Mouse (Mus musculus) cerebellum, postnatal 10 days (tissue): ENCODE data around the gene Gpatch8.

Experiments used
- DNase-seq, 2 experiments: peaks; one replicate each; pipeline ENCODE4 v3.0.0; 2021; ENCODE audit warnings: mixed read lengths in 2 of 2

Gene Gpatch8

GRCm38 (mm10) chr11:102556031-102556715, at the start of gene Gpatch8:
TSS of gene Gpatch8 (minus strand) at chr11:102556392.
- peak; percentile 96 to 98 for DNase-seq

GRCm38 (mm10) chr11:102604777-102605552, 48.8 kb upstream of the Gpatch8 start:
- peak; percentile 79 for DNase-seq

GRCm38 (mm10) chr11:102604010-102604584, 47.9 kb upstream of the Gpatch8 start, which contains the start of gene Fzd2:
TSS of gene Fzd2 (plus strand) at chr11:102604396.
- peak; percentile 93 to 95 for DNase-seq

GRCm38 (mm10) chr11:102603496-102603850, 47.3 kb upstream of the Gpatch8 start:
- peak; percentile 72 to 77 for DNase-seq

GRCm38 (mm10) chr11:102602816-102603495, 46.8 kb upstream of the Gpatch8 start:
- DNase-seq: no peak

- no peak for DNase-seq
These were observed 43.7 kb upstream of the Gpatch8 start for GRCm38 (mm10) chr11:102599912-102600311.

GRCm38 (mm10) chr11:102595341-102595820, 39.2 kb upstream of the Gpatch8 start:
- DNase-seq: no peak

GRCm38 (mm10) chr11:102587554-102587953, 31.4 kb upstream of the Gpatch8 start:
- DNase-seq: no peak

GRCm38 (mm10) chr11:102586445-102587130, 30.4 kb upstream of the Gpatch8 start:
- DNase-seq: no peak

- DNase-seq: no peak
These were observed 26.5 kb upstream of the Gpatch8 start for GRCm38 (mm10) chr11:102582736-102583135.

- peak; percentile 39 for DNase-seq
These were observed 25.9 kb upstream of the Gpatch8 start for GRCm38 (mm10) chr11:102582016-102582610.

- peak; percentile 71 to 86 for DNase-seq
These were observed 25.3 kb upstream of the Gpatch8 start for GRCm38 (mm10) chr11:102581281-102582015.

GRCm38 (mm10) chr11:102580034-102580330, 23.8 kb upstream of the Gpatch8 start:
- no peak for DNase-seq

- DNase-seq: peak; percentile 23 to 33
These were observed 23.2 kb upstream of the Gpatch8 start, which contains the start of gene Gm11627 for GRCm38 (mm10) chr11:102579165-102580033. TSS of gene Gm11627 (minus strand) at chr11:102579461.

- peak; percentile 85 to 87 for DNase-seq
These were observed 22.3 kb upstream of the Gpatch8 start for GRCm38 (mm10) chr11:102578341-102579118.

- DNase-seq: no peak
These were observed 20.0 kb upstream of the Gpatch8 start for GRCm38 (mm10) chr11:102576050-102576754.

- no peak for DNase-seq
These were observed 18.8 kb upstream of the Gpatch8 start for GRCm38 (mm10) chr11:102575034-102575433.

- DNase-seq: peak; percentile 95 to 98
These were observed 16.9 kb upstream of the Gpatch8 start for GRCm38 (mm10) chr11:102572866-102573663.
